Mouse (Mus musculus): ENCODE results near the gene G6pdx. TPM values are rescaled to one million over a fixed set of nuclear protein-coding genes. Genes with fewer than 3 reads are reported as not detected.
A peak's percentile ranks its signal among the peaks of the same experiment; 100 is the strongest.

The G6pdx gene
- polyA plus RNA-seq, 1 experiment: 62.2 TPM

- H3ac ChIP-seq (ENCODE audit: control insufficient read depth, insufficient read length): no peak overlapping the region
- peak overlapping the region; percentile 78 for H3K4me2 ChIP-seq (ENCODE audit: low read depth)
- H3K4me3 ChIP-seq: peak overlapping the region; percentile 78
- H3K36me3 ChIP-seq (ENCODE audit: control insufficient read depth, insufficient read depth): no peaks in the 10 kb centered on the region
- TF ChIP-seq MYOG (IDR thresholded peaks at IDR 0.05; ENCODE audit: control insufficient read depth in 1 of 3, insufficient read depth in 1 of 3, insufficient read length in 2 of 3, low read depth in 2 of 3) (no peak), MAX (IDR thresholded peaks at IDR 0.05; ENCODE audit: low read depth) (no peak), SRF (IDR thresholded peaks at IDR 0.05; ENCODE audit: control insufficient read depth, insufficient read length, low read depth) (no peak), CEBPB (IDR thresholded peaks at IDR 0.05; ENCODE audit: insufficient read depth, poor library complexity, severe bottlenecking) (no peak), E2F4 (IDR thresholded peaks at IDR 0.05; ENCODE audit: insufficient read depth) (no peak), USF1 (IDR thresholded peaks at IDR 0.05; ENCODE audit: low read depth) (no peak), TCF3 (IDR thresholded peaks at IDR 0.05; ENCODE audit: insufficient read length, low read depth) (no peak), POLR2A (IDR thresholded peaks at IDR 0.05; ENCODE audit: insufficient read length, low read depth) (no peak), TCF12 (IDR thresholded peaks at IDR 0.05; ENCODE audit: insufficient read depth, poor library complexity, severe bottlenecking) (no peak), POLR2AphosphoS2 (IDR thresholded peaks at IDR 0.05; ENCODE audit: insufficient read length, low read depth) (no peak), REST (IDR thresholded peaks at IDR 0.05; ENCODE audit: insufficient read depth, insufficient read length) (no peak), MYOD1 (IDR thresholded peaks at IDR 0.05; ENCODE audit: control insufficient read depth in 1 of 3, insufficient read length in 2 of 3, low read depth in 2 of 3) (no peak)
- no peaks in the 10 kb centered on the region for H3K27me3 ChIP-seq (ENCODE audit: control insufficient read depth, insufficient read depth, insufficient read length)
- H3K79me2 ChIP-seq (ENCODE audit: control insufficient read depth, insufficient read depth): peaks cover 36% of the 10 kb centered on the region
These were observed 708 bp downstream of the G6pdx start for GRCm38 (mm10) chrX:74428146-74428825.

GRCm38 (mm10) chrX:74427116-74427515, 1.9 kb downstream of the G6pdx start:
- no peak for TF ChIP-seq USF1 (IDR thresholded peaks at IDR 0.05; ENCODE audit: low read depth)
- TF ChIP-seq TCF12 (IDR thresholded peaks at IDR 0.05; ENCODE audit: insufficient read depth, poor library complexity, severe bottlenecking): no peak
- peak overlapping the region; percentile 78 for H3K4me2 ChIP-seq (ENCODE audit: low read depth)
- H3K27me3 ChIP-seq (ENCODE audit: control insufficient read depth, insufficient read depth, insufficient read length): no peaks in the 10 kb centered on the region
- H3ac ChIP-seq (ENCODE audit: control insufficient read depth, insufficient read length): no peak overlapping the region
- H3K4me3 ChIP-seq: peak overlapping the region; percentile 78
- peaks cover 43% of the 10 kb centered on the region for H3K79me2 ChIP-seq (ENCODE audit: control insufficient read depth, insufficient read depth)
- no peaks in the 10 kb centered on the region for H3K36me3 ChIP-seq (ENCODE audit: control insufficient read depth, insufficient read depth)

- TF ChIP-seq USF1 (IDR thresholded peaks at IDR 0.05; ENCODE audit: low read depth) (no peak), TCF12 (IDR thresholded peaks at IDR 0.05; ENCODE audit: insufficient read depth, poor library complexity, severe bottlenecking) (no peak), TCF3 (IDR thresholded peaks at IDR 0.05; ENCODE audit: insufficient read length, low read depth) (no peak), POLR2A (IDR thresholded peaks at IDR 0.05; ENCODE audit: insufficient read length, low read depth) (no peak), MYOG (IDR thresholded peaks at IDR 0.05; ENCODE audit: control insufficient read depth in 1 of 3, insufficient read depth in 1 of 3, insufficient read length in 2 of 3, low read depth in 2 of 3) (no peak), CEBPB (IDR thresholded peaks at IDR 0.05; ENCODE audit: insufficient read depth, poor library complexity, severe bottlenecking) (no peak), E2F4 (IDR thresholded peaks at IDR 0.05; ENCODE audit: insufficient read depth) (no peak), POLR2AphosphoS2 (IDR thresholded peaks at IDR 0.05; ENCODE audit: insufficient read length, low read depth) (no peak), MAX (IDR thresholded peaks at IDR 0.05; ENCODE audit: low read depth) (no peak), SRF (IDR thresholded peaks at IDR 0.05; ENCODE audit: control insufficient read depth, insufficient read length, low read depth) (no peak), MYOD1 (IDR thresholded peaks at IDR 0.05; ENCODE audit: control insufficient read depth in 1 of 3, insufficient read length in 2 of 3, low read depth in 2 of 3) (no peak)
- Histone ChIP-seq H3K4me2 (ENCODE audit: low read depth) (peak overlapping the region; percentile 78), H3K27me3 (ENCODE audit: control insufficient read depth, insufficient read depth, insufficient read length) (no peaks in the 10 kb centered on the region), H3ac (ENCODE audit: control insufficient read depth, insufficient read length) (no peak overlapping the region), H3K36me3 (ENCODE audit: control insufficient read depth, insufficient read depth) (no peaks in the 10 kb centered on the region), H3K79me2 (ENCODE audit: control insufficient read depth, insufficient read depth) (peaks cover 43% of the 10 kb centered on the region), H3K4me3 (peak overlapping the region; percentile 78)
These were observed 2.7 kb downstream of the G6pdx start for GRCm38 (mm10) chrX:74426256-74426655.

- H3K27me3 ChIP-seq (ENCODE audit: control insufficient read depth, insufficient read depth, insufficient read length): no peaks in the 10 kb centered on the region
- H3K4me3 ChIP-seq: peak overlapping the region; percentile 78
- H3ac ChIP-seq (ENCODE audit: control insufficient read depth, insufficient read length): no peak overlapping the region
- TF ChIP-seq USF1 (IDR thresholded peaks at IDR 0.05; ENCODE audit: low read depth) (no peak), POLR2A (IDR thresholded peaks at IDR 0.05; ENCODE audit: insufficient read length, low read depth) (peak; percentile 39)
- H3K4me2 ChIP-seq (ENCODE audit: low read depth): peak overlapping the region; percentile 78
- no peaks in the 10 kb centered on the region for H3K36me3 ChIP-seq (ENCODE audit: control insufficient read depth, insufficient read depth)
- peaks cover 35% of the 10 kb centered on the region for H3K79me2 ChIP-seq (ENCODE audit: control insufficient read depth, insufficient read depth)
These were observed 3.8 kb downstream of the G6pdx start for GRCm38 (mm10) chrX:74425195-74425594.

- H3ac ChIP-seq (ENCODE audit: control insufficient read depth, insufficient read length): no peak overlapping the region
- TF ChIP-seq TCF12 (IDR thresholded peaks at IDR 0.05; ENCODE audit: insufficient read depth, poor library complexity, severe bottlenecking) (no peak), POLR2A (IDR thresholded peaks at IDR 0.05; ENCODE audit: insufficient read length, low read depth) (peak; percentile 20)
- H3K4me3 ChIP-seq: peak overlapping the region; percentile 78
- peaks cover 33% of the 10 kb centered on the region for H3K79me2 ChIP-seq (ENCODE audit: control insufficient read depth, insufficient read depth)
- no peaks in the 10 kb centered on the region for H3K27me3 ChIP-seq (ENCODE audit: control insufficient read depth, insufficient read depth, insufficient read length)
- peak overlapping the region; percentile 78 for H3K4me2 ChIP-seq (ENCODE audit: low read depth)
- H3K36me3 ChIP-seq (ENCODE audit: control insufficient read depth, insufficient read depth): no peaks in the 10 kb centered on the region
These were observed 4.6 kb downstream of the G6pdx start for GRCm38 (mm10) chrX:74424443-74424842.

Measured in myocyte (in vitro differentiated cells).